Comparison of ENCODE assay signal across 9 mouse cellular contexts in genomic region chr8:94857011-94857345, GRCm38 (mm10). TPM values are rescaled to one million over a fixed set of nuclear protein-coding genes. Genes with fewer than 3 reads are reported as not detected.
DNase-seq lines count a peak whose midpoint lies in the region; ATAC-seq and TF ChIP-seq lines count a peak whose summit lies in the region.
"Had no signal": no experiment of that assay in that cellular context is flagged by ENCODE, and none has a peak within 500 bp of the region (broad histone marks: within the 10 kb centered on the region; RNA-seq: fewer than 3 reads in every experiment).

No protein-coding gene starts in this region.

- no peaks in the 10 kb centered on the region for H3K9me3 ChIP-seq in kidney, embryonic 16.5 days (ENCODE audit: low read length)
- H3K9me3 ChIP-seq in intestine, embryonic 16.5 days (ENCODE audit: control insufficient read depth, low read length) = no peaks in the 10 kb centered on the region

- no peak for DNase-seq in kidney, adult 18-20 months
- no peak for DNase-seq in embryo, embryonic 9.5 days (ENCODE audit: extremely low spot score)
- DNase-seq in cerebellum, postnatal 10 days = no peak
- DNase-seq in urinary bladder, postnatal 36 days (ENCODE audit: low spot score in 2 of 2) = no peak

- H3K27me3 ChIP-seq in kidney, embryonic 16.5 days (ENCODE audit: insufficient read depth, low read length) = no peaks in the 10 kb centered on the region
- H3K27me3 ChIP-seq in intestine, embryonic 16.5 days (replicated peaks; ENCODE audit: control insufficient read depth, insufficient read depth, low read length) = no peaks in the 10 kb centered on the region
- H3K27me3 ChIP-seq in myocyte (ENCODE audit: control insufficient read depth, insufficient read depth, insufficient read length) = no peaks in the 10 kb centered on the region

- peak overlapping the region; percentile 68 for H3ac ChIP-seq in myocyte (ENCODE audit: control insufficient read depth, insufficient read length)

- peaks cover 19% of the 10 kb centered on the region for H3K79me2 ChIP-seq in myocyte (ENCODE audit: control insufficient read depth, insufficient read depth)

- WGBS in kidney, embryonic 16.5 days = 33% methylated on average over 5 of the region's 5 CpGs
- 30% methylated on average over 5 of the region's 5 CpGs for WGBS in intestine, embryonic 16.5 days

- no peak overlapping the region for H3K4me2 ChIP-seq in kidney, embryonic 16.5 days (replicated peaks; ENCODE audit: low read depth, low read length)
- no peak overlapping the region for H3K4me2 ChIP-seq in intestine, embryonic 16.5 days (ENCODE audit: low read depth, low read length)
- peak overlapping the region; percentile 59 for H3K4me2 ChIP-seq in myocyte (ENCODE audit: low read depth)

- no peak overlapping the region for H3K27ac ChIP-seq in kidney, embryonic 16.5 days (ENCODE audit: low read length)
- H3K27ac ChIP-seq in intestine, embryonic 16.5 days (ENCODE audit: low read length) = no peak overlapping the region

- no peak overlapping the region for H3K9ac ChIP-seq in kidney, embryonic 16.5 days (replicated peaks; ENCODE audit: low read length)
- no peak overlapping the region; the same call in 1 of the 2 replicates for H3K9ac ChIP-seq in intestine, embryonic 16.5 days (ENCODE audit: low read depth, low read length)

- ATAC-seq in kidney, embryonic 16.5 days (ENCODE audit: low FRiP score, low TSS enrichment) = no peak
- peak; percentile 32 for ATAC-seq in erythroblast, adult 5-6 weeks (replicated peaks; ENCODE audit: low FRiP score, poor library complexity, severe bottlenecking)
- ATAC-seq in intestine, embryonic 16.5 days = no peak; the same call in 1 of the 2 replicates

- H3K4me1 ChIP-seq in kidney, embryonic 16.5 days (ENCODE audit: insufficient read depth, low read length) = peaks cover 10% of the 10 kb centered on the region
- 0 out of 2 replicates have a peak, but pooled peaks cover 2% of the 10 kb centered on the region for H3K4me1 ChIP-seq in intestine, embryonic 16.5 days (ENCODE audit: control insufficient read depth, insufficient read depth, low read length)

- TF ChIP-seq POLR2A in myocyte (IDR thresholded peaks at IDR 0.05; ENCODE audit: insufficient read length, low read depth) = no peak

- H3K36me3 ChIP-seq in kidney, embryonic 16.5 days (ENCODE audit: insufficient read depth, low read length) = peaks cover 28% of the 10 kb centered on the region
- peaks cover 12% of the 10 kb centered on the region for H3K36me3 ChIP-seq in intestine, embryonic 16.5 days (ENCODE audit: control insufficient read depth, insufficient read depth, low read length)
- H3K36me3 ChIP-seq in myocyte (ENCODE audit: control insufficient read depth, insufficient read depth) = peaks cover 5% of the 10 kb centered on the region

- H3K4me3 ChIP-seq in kidney, embryonic 16.5 days (ENCODE audit: low read length) = peak overlapping the region; percentile 92
- H3K4me3 ChIP-seq in intestine, embryonic 16.5 days (ENCODE audit: low read length) = peak overlapping the region; percentile 82
- H3K4me3 ChIP-seq in myocyte = peak overlapping the region; percentile 51

TF ChIP-seq in myocyte, 11 proteins besides CTCF, POLR2A, EP300 and RAD21:
- TF ChIP-seq TCF12 (IDR thresholded peaks at IDR 0.05; ENCODE audit: insufficient read depth, poor library complexity, severe bottlenecking) (no peak), MYOD1 (IDR thresholded peaks at IDR 0.05; ENCODE audit: control insufficient read depth in 1 of 3, insufficient read length in 2 of 3, low read depth in 2 of 3) (no peak), POLR2AphosphoS2 (IDR thresholded peaks at IDR 0.05; ENCODE audit: insufficient read length, low read depth) (no peak), CEBPB (IDR thresholded peaks at IDR 0.05; ENCODE audit: insufficient read depth, poor library complexity, severe bottlenecking) (no peak), SRF (IDR thresholded peaks at IDR 0.05; ENCODE audit: control insufficient read depth, insufficient read length, low read depth) (no peak), E2F4 (IDR thresholded peaks at IDR 0.05; ENCODE audit: insufficient read depth) (no peak), MAX (IDR thresholded peaks at IDR 0.05; ENCODE audit: low read depth) (no peak), TCF3 (IDR thresholded peaks at IDR 0.05; ENCODE audit: insufficient read length, low read depth) (no peak), MYOG (IDR thresholded peaks at IDR 0.05; ENCODE audit: control insufficient read depth in 1 of 3, insufficient read depth in 1 of 3, insufficient read length in 2 of 3, low read depth in 2 of 3) (no peak), USF1 (IDR thresholded peaks at IDR 0.05; ENCODE audit: low read depth) (no peak), REST (IDR thresholded peaks at IDR 0.05; ENCODE audit: insufficient read depth, insufficient read length) (no peak)

RNA-seq across cellular contexts. Expression of gene Polr2c, which starts 0.3 kb away (rescaled TPM):
- 157 and 179 TPM in 2 replicates for polyA plus RNA-seq in kidney, embryonic 16.5 days (2015; fragmentation: Nextera tagmentation; extraction: Ambion mirVana)
- total RNA-seq in erythroblast, adult 5-6 weeks (2015; ENCODE audit: low replicate concordance) = 29.8 and 37.4 TPM in 2 replicates
- total RNA-seq in erythroblast, adult 5-6 weeks (2017; ENCODE audit: low replicate concordance) = 26.9 and 36.0 TPM in 2 replicates
- polyA plus RNA-seq in intestine, embryonic 16.5 days (2015; fragmentation: Nextera tagmentation; extraction: Ambion mirVana) = 117 and 133 TPM in 2 replicates
- polyA plus RNA-seq in myocyte (2012; fragmentation: generic; extraction: Trizol) = 102 TPM

RNA-seq across cellular contexts. Expression of gene Ciapin1, which starts 18.8 kb away (rescaled TPM):
- 125 and 131 TPM in 2 replicates for polyA plus RNA-seq in kidney, embryonic 16.5 days (2015; fragmentation: Nextera tagmentation; extraction: Ambion mirVana)
- total RNA-seq in erythroblast, adult 5-6 weeks (2015; ENCODE audit: low replicate concordance) = 16.7 and 30.3 TPM in 2 replicates
- total RNA-seq in erythroblast, adult 5-6 weeks (2017; ENCODE audit: low replicate concordance) = 27.0 and 27.2 TPM in 2 replicates
- 79.1 and 90.1 TPM in 2 replicates for polyA plus RNA-seq in intestine, embryonic 16.5 days (2015; fragmentation: Nextera tagmentation; extraction: Ambion mirVana)
- polyA plus RNA-seq in myocyte (2012; fragmentation: generic; extraction: Trizol) = 74.9 TPM

RNA-seq across cellular contexts. Expression of gene Coq9, which starts 18.9 kb away (rescaled TPM):
- polyA plus RNA-seq in kidney, embryonic 16.5 days (2015; fragmentation: Nextera tagmentation; extraction: Ambion mirVana) = 100 and 110 TPM in 2 replicates
- 4.4 and 10.7 TPM in 2 replicates for total RNA-seq in erythroblast, adult 5-6 weeks (2015; ENCODE audit: low replicate concordance)
- 27.3 and 54.5 TPM in 2 replicates for total RNA-seq in erythroblast, adult 5-6 weeks (2017; ENCODE audit: low replicate concordance)
- 142 and 145 TPM in 2 replicates for polyA plus RNA-seq in intestine, embryonic 16.5 days (2015; fragmentation: Nextera tagmentation; extraction: Ambion mirVana)
- 126 TPM for polyA plus RNA-seq in myocyte (2012; fragmentation: generic; extraction: Trizol)

RNA-seq across cellular contexts. Expression of gene Dok4, which starts 19.2 kb away (rescaled TPM):
- 34.8 and 39.3 TPM in 2 replicates for polyA plus RNA-seq in kidney, embryonic 16.5 days (2015; fragmentation: Nextera tagmentation; extraction: Ambion mirVana)
- total RNA-seq in erythroblast, adult 5-6 weeks (2015; ENCODE audit: low replicate concordance) = 1.2 and 1.5 TPM in 2 replicates
- total RNA-seq in erythroblast, adult 5-6 weeks (2017; ENCODE audit: low replicate concordance) = 4.0 and 6.0 TPM in 2 replicates
- 49.6 and 51.5 TPM in 2 replicates for polyA plus RNA-seq in intestine, embryonic 16.5 days (2015; fragmentation: Nextera tagmentation; extraction: Ambion mirVana)
- 4.4 TPM for polyA plus RNA-seq in myocyte (2012; fragmentation: generic; extraction: Trizol)

RNA-seq across cellular contexts. Expression of gene Ccl17, which starts 46.7 kb away (rescaled TPM):
- 0.57 TPM in 1 of 2 replicates, not detected in the other for polyA plus RNA-seq in kidney, embryonic 16.5 days (2015; fragmentation: Nextera tagmentation; extraction: Ambion mirVana)
- not detected in 2 replicates for total RNA-seq in erythroblast, adult 5-6 weeks (2015; ENCODE audit: low replicate concordance)
- total RNA-seq in erythroblast, adult 5-6 weeks (2017; ENCODE audit: low replicate concordance) = 0.77 TPM in 1 of 2 replicates, not detected in the other
- 0.29 and 1.3 TPM in 2 replicates for polyA plus RNA-seq in intestine, embryonic 16.5 days (2015; fragmentation: Nextera tagmentation; extraction: Ambion mirVana)
- 0.48 TPM for polyA plus RNA-seq in myocyte (2012; fragmentation: generic; extraction: Trizol)
- polyA plus RNA-seq: spleen, adult 2 months had no signal
